Mouse (Mus musculus): ENCODE measurements around the gene Ghr.

DNA sequence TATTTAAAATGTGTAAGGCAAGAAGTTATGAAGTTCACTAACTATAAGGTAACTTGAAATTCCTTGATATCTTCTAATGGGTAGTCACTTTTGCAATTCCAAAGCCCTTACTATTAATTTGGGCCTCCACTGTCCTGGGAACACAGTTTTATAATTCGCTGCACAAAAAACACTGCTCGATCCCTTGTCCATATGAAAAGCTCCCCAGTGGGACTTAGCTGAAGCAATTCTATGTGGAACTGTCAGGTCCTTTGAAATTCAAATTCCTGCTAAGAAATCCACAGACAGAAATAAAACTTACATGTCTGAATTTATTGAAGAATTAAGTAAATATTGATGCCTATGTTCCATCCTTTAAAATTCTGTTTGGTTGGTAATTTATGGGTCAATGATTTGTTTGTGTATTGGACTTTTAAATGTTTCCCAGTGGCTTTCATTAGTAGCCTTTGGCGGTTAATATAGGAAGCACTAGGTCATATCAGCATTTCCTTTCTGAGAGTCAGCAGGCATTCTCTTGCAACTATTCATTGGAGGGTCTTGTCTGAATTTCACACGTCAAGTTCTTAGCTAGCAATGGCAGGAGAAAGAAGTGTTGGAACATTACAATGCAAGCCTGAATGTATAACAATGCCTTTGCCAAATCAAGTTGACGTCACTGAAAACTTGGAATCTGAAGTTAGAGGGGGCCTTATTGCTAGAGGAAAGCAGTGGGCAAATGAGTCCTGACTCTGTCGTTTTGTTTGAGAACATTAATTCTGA, 233.8 kb downstream of the Ghr start:
- TF ChIP-seq EP300 (IDR thresholded peaks at IDR 0.05; ENCODE audit: low read depth): no peak
- no peak for TF ChIP-seq CTCF (IDR thresholded peaks at IDR 0.05; ENCODE audit: low read depth)
